Mouse (Mus musculus) lung, embryonic 14.5 days (tissue): ENCODE measurements at regions not wholly inside any gene's neighbourhood (a gene's known extent, or its start where the extent isn't known, plus 50 kb on each side); places are given as distances from the start of the nearest gene placed in this dataset.

Source experiments
- ATAC-seq: fragments of 200-750 bp; cut with Nextera tagmentation; 2 replicates; pipeline ENCODE4 v1.8.0; 2017; ENCODE audit warnings: mild to moderate bottlenecking, moderate TSS enrichment, moderate library complexity; ENCODE audit not compliant: insufficient read depth
- DNase-seq: peaks from one replicate; pipeline ENCODE4 v3.0.0-alpha.2; 2015
- H3K27ac ChIP-seq: fragments of 300-500 bp; sonication (generic); 2 replicates; pipeline ENCODE4 v1.5.1; 2014; ENCODE audit warnings: low read depth, mild to moderate bottlenecking, moderate library complexity
- H3K27me3 ChIP-seq: fragments of 300-500 bp; sonication (generic); 2 replicates; pipeline ENCODE4 v1.6.1; 2014; ENCODE audit warnings: low read length, control low read depth; ENCODE audit not compliant: insufficient read depth
- H3K36me3 ChIP-seq: fragments of 300-500 bp; sonication (generic); 2 replicates; pipeline ENCODE4 v1.6.1; 2014; ENCODE audit warnings: control low read depth; ENCODE audit not compliant: insufficient read depth
- H3K4me1 ChIP-seq: fragments of 300-500 bp; sonication (generic); 2 replicates; pipeline ENCODE4 v1.6.1; 2014; ENCODE audit warnings: antibody characterized with exemption, control low read depth; ENCODE audit not compliant: insufficient read depth
- H3K4me2 ChIP-seq: fragments of 300-500 bp; sonication (generic); 2 replicates; pipeline ENCODE4 v1.6.1; 2014; ENCODE audit warnings: mild to moderate bottlenecking
- H3K4me3 ChIP-seq: fragments of 300-500 bp; sonication (generic); 2 replicates; pipeline ENCODE4 v1.5.1; 2014; ENCODE audit warnings: low read depth, low read length
- H3K9ac ChIP-seq: fragments of 300-500 bp; sonication (generic); 2 replicates; pipeline ENCODE4 v1.6.1; 2014
- H3K9me3 ChIP-seq: fragments of 300-500 bp; sonication (generic); 2 replicates; pipeline ENCODE4 v1.6.1; 2016; ENCODE audit warnings: low read depth, low read length, control low read depth
- CTCF ChIP-seq: IDR thresholded peaks from 2 replicates; pipeline ENCODE4 v1.5.1; 2016; ENCODE audit warnings: antibody characterized with exemption, low read depth
- WGBS: fragments of 180-500 bp; shearing (Covaris S2); extraction: QIAGEN DNeasy Blood & Tissue Kit; methylation state at CpG from one replicate; pipeline ENCODE4 v1.1.7; 2014; 5-methylcytosine and 5-hydroxymethylcytosine counted together

DNA sequence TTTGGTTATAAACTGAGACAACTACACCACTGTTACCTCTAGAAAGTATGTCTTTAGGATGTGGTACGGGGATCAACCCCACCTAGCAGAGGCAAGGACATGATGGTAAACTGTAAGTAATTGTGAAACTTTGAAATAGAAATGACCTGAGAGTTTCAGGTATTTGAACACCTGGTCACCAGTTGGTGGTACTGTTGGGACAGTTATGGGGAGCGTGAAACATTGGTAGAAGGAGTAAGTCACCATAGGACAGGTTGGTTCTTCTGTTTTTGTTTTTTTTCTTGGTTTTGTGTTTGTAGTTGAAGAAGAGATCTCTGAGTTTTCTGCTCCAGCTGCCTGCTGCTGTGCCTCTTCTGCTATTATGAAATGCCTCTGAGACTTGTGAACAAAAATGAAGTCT is 713.7 kb downstream of the Cetn3 start:
- H3K4me2 ChIP-seq, result no peak overlapping the region
- H3K27ac ChIP-seq, result no peak overlapping the region
- H3K27me3 ChIP-seq, result no peaks in the 10 kb centered on the region
- no peaks in the 10 kb centered on the region for H3K9me3 ChIP-seq
- WGBS, result 79% methylated on average over 2 of the region's 2 CpGs
- no peak for TF ChIP-seq CTCF
- no peaks in the 10 kb centered on the region for H3K4me1 ChIP-seq
- no peaks in the 10 kb centered on the region for H3K36me3 ChIP-seq
- H3K4me3 ChIP-seq, result no peak overlapping the region
- H3K9ac ChIP-seq, result no peak overlapping the region
- ATAC-seq (no peak), DNase-seq (no peak)

DNA sequence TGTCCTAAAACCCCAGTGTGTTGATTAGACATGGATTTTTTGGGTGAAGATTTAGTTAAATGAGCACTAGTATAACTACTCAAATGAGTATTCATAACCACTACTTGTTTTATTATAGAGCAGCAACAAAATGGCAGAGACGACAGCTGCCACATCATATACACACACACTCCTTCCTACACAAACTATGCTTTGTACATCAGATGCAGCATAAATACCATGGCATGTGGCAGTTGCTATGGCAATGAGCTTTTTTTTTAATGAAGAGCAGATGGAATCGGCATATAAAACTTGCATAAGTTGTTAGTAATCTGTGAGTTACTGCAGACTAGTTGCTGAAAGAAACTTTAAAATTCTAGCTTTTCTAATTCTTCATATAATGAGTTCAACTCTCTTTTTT is 725.3 kb downstream of the Cetn3 start:
- Histone ChIP-seq H3K4me2 (no peak overlapping the region), H3K27me3 (no peaks in the 10 kb centered on the region), H3K4me1 (no peaks in the 10 kb centered on the region), H3K27ac (no peak overlapping the region), H3K4me3 (no peak overlapping the region), H3K9ac (no peak overlapping the region), H3K9me3 (no peaks in the 10 kb centered on the region), H3K36me3 (no peaks in the 10 kb centered on the region)
- TF ChIP-seq CTCF, result no peak
- WGBS, result 59% methylated on average over 2 of the region's 2 CpGs
- no peak for ATAC-seq
- DNase-seq, result peak; percentile 2

DNA sequence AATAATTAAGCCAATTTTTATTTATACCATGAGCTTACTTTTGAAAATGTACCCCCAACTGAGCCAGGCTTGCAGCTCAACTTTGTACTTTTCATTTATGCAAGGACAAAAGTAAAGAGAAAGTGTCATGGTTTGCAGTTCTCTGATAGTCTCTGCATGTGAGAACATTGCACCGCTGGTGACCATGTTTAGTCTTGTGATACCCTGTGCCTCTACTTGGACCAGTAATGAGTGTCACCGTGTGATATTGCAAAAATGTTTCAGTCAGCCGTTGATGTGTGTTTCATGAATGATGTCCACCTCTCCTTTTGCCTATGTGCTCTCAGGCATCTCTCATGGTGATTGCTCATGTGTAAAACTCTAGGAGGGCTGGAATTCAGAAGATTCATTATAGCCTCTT is 726.6 kb downstream of the Cetn3 start:
- Histone ChIP-seq H3K9ac (no peak overlapping the region), H3K27me3 (no peaks in the 10 kb centered on the region), H3K9me3 (no peaks in the 10 kb centered on the region), H3K36me3 (no peaks in the 10 kb centered on the region), H3K4me2 (no peak overlapping the region), H3K4me1 (no peaks in the 10 kb centered on the region), H3K27ac (no peak overlapping the region), H3K4me3 (no peak overlapping the region)
- ATAC-seq (no peak), DNase-seq (no peak)
- no peak for TF ChIP-seq CTCF
- 81% methylated on average over 3 of the region's 3 CpGs for WGBS
